Mouse (Mus musculus) embryonic fibroblast, embryonic 13.5 days (primary cell): ENCODE measurements around the gene Vdac2.

Experiments
- CTCF ChIP-seq: IDR thresholded peaks from 2 replicates; pipeline ENCODE4 v1.5.1; 2011; ENCODE audit warnings: mild to moderate bottlenecking, control low read depth, low read length, moderate library complexity, borderline replicate concordance; ENCODE audit not compliant: insufficient read depth
- POLR2A ChIP-seq: IDR thresholded peaks from 2 replicates; pipeline ENCODE4 v1.6.1; 2011; ENCODE audit warnings: low read depth, mild to moderate bottlenecking, control low read depth, low read length, moderate library complexity

DNA sequence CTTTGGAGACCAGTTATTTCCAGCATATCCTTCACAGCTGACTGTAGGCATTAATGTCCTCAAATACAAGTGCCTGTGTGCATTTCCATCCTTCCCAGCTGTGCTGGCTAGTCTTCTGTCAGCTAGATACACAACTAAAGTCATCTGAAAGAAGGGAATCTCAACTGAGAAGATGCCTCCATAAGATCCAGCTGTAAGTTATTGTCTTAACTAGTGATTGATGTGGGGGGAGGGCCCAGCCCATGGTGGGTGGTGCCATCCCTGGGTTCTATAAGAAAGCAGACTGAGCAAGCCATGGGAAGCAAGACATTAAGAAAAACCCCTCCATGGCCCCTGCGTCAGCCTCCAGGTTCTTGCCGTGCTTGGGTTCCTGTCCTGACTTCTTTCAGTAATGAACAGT is at the start of gene Vdac2:
- TF ChIP-seq CTCF (no peak), POLR2A (no peak)
